17 mouse cellular contexts compared by ENCODE assay signal in genomic region chr1:171604686-171605085, GRCm38 (mm10). TPM values are rescaled to one million over a fixed set of nuclear protein-coding genes. Genes with fewer than 3 reads are reported as not detected.
"Had no signal": no experiment of that assay in that cellular context is flagged by ENCODE, and none has a peak within 500 bp of the region (broad histone marks: within the 10 kb centered on the region; RNA-seq: fewer than 3 reads in every experiment).

No protein-coding gene starts in this region.

- H3K4me3 ChIP-seq: neural tube, embryonic 15.5 days; stomach, embryonic 15.5 days had no signal

- DNase-seq: retina, postnatal 1 day; right cerebral cortex, adult 18-20 months; right cerebral cortex, postnatal 14 days; right cerebral cortex, postnatal 25 days; right cerebral cortex, postnatal 4 days; spleen, adult 18-20 months; thymus, adult 18-20 months; thymus, adult 2 months; thymus, postnatal 14 days; thymus, postnatal 25 days; thymus, postnatal 36 days; thymus, postnatal 4 days had no signal

- H3K9ac ChIP-seq: neural tube, embryonic 15.5 days; stomach, embryonic 15.5 days had no signal

- H3K9me3 ChIP-seq: neural tube, embryonic 15.5 days; stomach, embryonic 15.5 days had no signal

- H3K4me1 ChIP-seq: neural tube, embryonic 15.5 days; stomach, embryonic 15.5 days had no signal

- H3K27ac ChIP-seq: neural tube, embryonic 15.5 days; stomach, embryonic 15.5 days; stomach, postnatal 0 days had no signal

- H3K36me3 ChIP-seq: neural tube, embryonic 15.5 days; stomach, embryonic 15.5 days had no signal

- H3K27me3 ChIP-seq: neural tube, embryonic 15.5 days; stomach, embryonic 15.5 days had no signal

- H3K4me2 ChIP-seq: neural tube, embryonic 15.5 days; stomach, embryonic 15.5 days had no signal

RNA-seq across cellular contexts. Expression of gene Ly9, which starts 2.5 kb away (rescaled TPM):
- polyA plus RNA-seq: neural tube, embryonic 14.5 days; stomach, embryonic 14.5 days had no signal

RNA-seq across cellular contexts. Expression of gene Cd244a, which starts 45.7 kb away (rescaled TPM):
- polyA plus RNA-seq: neural tube, embryonic 14.5 days had no signal

RNA-seq across cellular contexts. Expression of gene Slamf7, which starts 48.1 kb away (rescaled TPM):
- polyA plus RNA-seq: neural tube, embryonic 14.5 days had no signal
